Mouse (Mus musculus): ENCODE results near the gene Psmb10. TPM values are rescaled to one million over a fixed set of nuclear protein-coding genes. Genes with fewer than 3 reads are reported as not detected.
A peak's percentile ranks its signal among the peaks of the same experiment; 100 is the strongest.

Gene Psmb10
- polyA plus RNA-seq, 1 experiment: 50.1 TPM

DNA sequence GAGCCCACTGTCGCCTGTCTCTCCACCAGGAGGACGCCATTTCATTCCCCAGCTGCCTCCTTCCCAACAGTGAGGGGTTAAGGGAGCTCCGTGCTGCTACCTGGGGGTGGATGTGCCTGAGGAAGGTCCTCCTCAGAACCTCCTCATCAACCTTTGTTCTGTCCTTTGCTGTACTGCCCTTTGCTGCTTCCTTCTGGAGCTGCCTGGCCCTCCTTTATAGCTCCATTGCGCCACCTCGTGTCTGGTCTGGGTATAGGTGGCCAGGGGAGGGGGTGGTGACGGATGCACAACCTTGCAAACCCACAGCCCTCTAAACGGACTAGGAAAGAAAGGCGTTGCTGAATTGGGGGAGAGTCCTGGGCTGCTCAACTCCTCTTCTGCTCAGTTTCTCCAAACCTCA lies 7.6 kb downstream of the Psmb10 start:
- no peak overlapping the region for H3K27ac ChIP-seq (replicated peaks; ENCODE audit: low read depth, low read length)

GRCm38 (mm10) chr8:105925123-105925522 lies 13.1 kb downstream of the Psmb10 start:
- H3K4me3 ChIP-seq (ENCODE audit: insufficient read depth, low read depth, low read length): no peak overlapping the region
- no peaks in the 10 kb centered on the region for H3K4me1 ChIP-seq (ENCODE audit: control insufficient read depth, insufficient read depth, insufficient read length, low read length)
- H3K27ac ChIP-seq (replicated peaks; ENCODE audit: low read depth, low read length): no peak overlapping the region

More for the DNA sequence above, 7.6 kb downstream of the Psmb10 start:
- no peaks in the 10 kb centered on the region for H3K4me1 ChIP-seq (ENCODE audit: control insufficient read depth, insufficient read depth, insufficient read length, low read length)
- no peak overlapping the region for H3K4me3 ChIP-seq (ENCODE audit: insufficient read depth, low read depth, low read length)

DNA sequence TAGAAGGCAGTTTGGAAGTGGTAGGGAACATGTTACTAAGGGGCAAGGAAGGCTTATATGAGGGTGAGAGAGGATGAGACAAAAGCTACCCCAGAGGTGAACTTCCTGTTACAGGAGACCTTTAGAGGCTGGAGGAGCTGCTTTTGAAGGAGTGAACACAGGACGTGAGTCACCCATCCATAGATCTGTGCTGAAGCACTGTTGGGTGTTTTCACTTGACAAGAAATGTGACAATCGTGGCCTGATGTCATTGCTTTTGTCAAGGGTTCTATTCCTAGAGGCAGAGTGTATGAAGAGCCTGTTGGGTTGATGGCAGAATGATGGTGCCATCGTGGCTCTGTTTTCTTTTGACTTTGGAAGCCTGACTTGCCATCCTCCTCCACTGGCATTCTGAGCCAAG lies 18.9 kb downstream of the Psmb10 start:
- Histone ChIP-seq H3K4me1 (ENCODE audit: control insufficient read depth, insufficient read depth, insufficient read length, low read length) (no peaks in the 10 kb centered on the region), H3K4me3 (ENCODE audit: insufficient read depth, low read depth, low read length) (no peak overlapping the region), H3K27ac (replicated peaks; ENCODE audit: low read depth, low read length) (no peak overlapping the region)

- Histone ChIP-seq H3K4me3 (ENCODE audit: insufficient read depth, low read depth, low read length) (peak overlapping the region; percentile 88), H3K27ac (replicated peaks; ENCODE audit: low read depth, low read length) (peak overlapping the region; percentile 78)
Observed at GRCm38 (mm10) chr8:105900941-105901616, 37.2 kb downstream of the Psmb10 start.

GRCm38 (mm10) chr8:105900180-105900940 lies 37.9 kb downstream of the Psmb10 start, which contains the start of gene Pskh1:
Pskh1 (plus strand) TSS chr8:105900441.
- Histone ChIP-seq H3K4me3 (ENCODE audit: insufficient read depth, low read depth, low read length) (peak within 1 kb of the TSS; percentile 88), H3K27ac (replicated peaks; ENCODE audit: low read depth, low read length) (peak within 1 kb of the TSS; percentile 78), H3K4me1 (ENCODE audit: control insufficient read depth, insufficient read depth, insufficient read length, low read length) (0 out of 2 replicates have a peak, but pooled peaks cover 2% of the 10 kb centered on the region)

More at GRCm38 (mm10) chr8:105900941-105901616, 37.2 kb downstream of the Psmb10 start:
- 0 out of 2 replicates have a peak, but pooled peaks cover 2% of the 10 kb centered on the region for H3K4me1 ChIP-seq (ENCODE audit: control insufficient read depth, insufficient read depth, insufficient read length, low read length)

DNA sequence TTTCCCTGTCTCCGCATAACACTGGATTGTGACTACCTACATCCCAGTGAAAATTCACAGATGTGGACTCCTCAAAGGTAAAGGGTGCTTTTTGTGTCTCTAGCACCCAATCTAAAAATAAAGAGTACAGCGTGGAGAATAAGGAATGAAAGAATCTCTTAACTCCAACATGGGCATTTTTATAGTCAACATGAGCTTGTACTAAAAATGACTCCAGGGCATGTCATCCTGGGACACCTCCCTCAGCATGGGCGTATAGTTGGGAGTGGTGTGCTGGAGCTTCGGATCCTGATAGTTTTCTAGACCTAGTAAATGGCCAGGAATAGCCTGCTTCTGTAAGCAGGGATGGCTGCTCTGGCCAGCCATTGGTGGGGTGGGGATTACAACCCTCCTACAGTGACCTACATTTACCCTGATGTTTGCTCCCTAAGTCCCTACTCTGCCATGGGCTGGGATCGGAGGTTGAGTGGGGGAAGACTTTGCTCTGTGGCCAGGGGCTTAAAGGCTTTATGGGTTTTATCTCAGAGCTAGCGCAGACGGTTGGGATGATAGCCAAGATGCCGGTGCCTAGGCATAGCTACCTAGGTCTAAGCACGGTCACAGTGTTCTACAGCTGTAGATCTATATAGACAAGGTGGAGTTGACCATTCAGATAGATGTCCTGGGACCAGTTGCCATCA lies 40.3 kb downstream of the Psmb10 start:
- Histone ChIP-seq H3K27ac (replicated peaks; ENCODE audit: low read depth, low read length) (no peak overlapping the region), H3K4me1 (ENCODE audit: control insufficient read depth, insufficient read depth, insufficient read length, low read length) (0 out of 2 replicates have a peak, but pooled peaks cover 2% of the 10 kb centered on the region), H3K4me3 (ENCODE audit: insufficient read depth, low read depth, low read length) (no peak overlapping the region)

DNA sequence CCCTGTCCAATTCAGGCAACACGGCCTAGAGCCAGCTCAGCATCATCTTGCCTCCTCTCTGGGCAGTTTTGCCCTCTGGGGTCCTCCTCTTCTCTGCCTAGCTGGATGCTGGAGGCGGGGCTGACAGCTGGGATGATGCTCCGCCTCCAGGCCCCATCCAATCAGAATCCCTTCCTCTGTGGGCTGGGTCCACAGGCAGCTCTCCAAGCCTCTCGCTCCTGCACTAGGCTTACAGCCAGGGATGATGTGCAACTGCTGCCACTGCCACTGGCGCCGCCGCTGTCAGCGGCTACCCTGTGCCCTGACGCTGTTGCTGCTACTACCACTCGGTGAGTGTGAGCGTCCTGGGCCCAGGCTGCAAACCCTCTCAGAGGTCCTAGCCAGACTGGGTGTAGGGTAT lies 44.9 kb downstream of the Psmb10 start, which contains the start of gene Nrn1l:
Gene Nrn1l, plus strand, starts transcription at position 229 of the 400 bp plus-strand sequence.
- Histone ChIP-seq H3K27ac (replicated peaks; ENCODE audit: low read depth, low read length) (no peak within 1 kb of the TSS), H3K4me3 (ENCODE audit: insufficient read depth, low read depth, low read length) (no peak within 1 kb of the TSS), H3K4me1 (ENCODE audit: control insufficient read depth, insufficient read depth, insufficient read length, low read length) (no peaks in the 10 kb centered on the region)

DNA sequence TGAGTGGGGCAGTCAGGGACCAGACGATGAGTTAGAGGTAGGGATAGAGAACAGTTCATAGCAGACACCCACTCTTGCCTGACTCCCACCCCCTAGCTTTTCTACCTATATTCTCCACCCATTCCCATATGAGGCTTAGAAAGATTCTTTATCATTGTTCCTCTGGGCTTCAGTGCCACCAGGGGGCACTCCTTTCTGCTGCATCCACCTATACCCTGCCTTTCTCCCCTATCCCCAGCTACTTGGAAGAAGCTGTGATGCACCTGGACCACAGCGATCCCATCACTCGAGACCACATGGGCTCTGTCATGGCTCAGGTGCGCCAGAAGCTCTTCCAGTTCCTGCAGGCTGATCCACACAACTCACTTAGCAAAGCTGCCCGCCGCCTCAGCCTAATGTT lies 45.8 kb downstream of the Psmb10 start:
- no peaks in the 10 kb centered on the region for H3K4me1 ChIP-seq (ENCODE audit: control insufficient read depth, insufficient read depth, insufficient read length, low read length)
- H3K4me3 ChIP-seq (ENCODE audit: insufficient read depth, low read depth, low read length): no peak overlapping the region
- no peak overlapping the region for H3K27ac ChIP-seq (replicated peaks; ENCODE audit: low read depth, low read length)

- Histone ChIP-seq H3K27ac (replicated peaks; ENCODE audit: low read depth, low read length) (no peak overlapping the region), H3K4me1 (ENCODE audit: control insufficient read depth, insufficient read depth, insufficient read length, low read length) (no peaks in the 10 kb centered on the region), H3K4me3 (ENCODE audit: insufficient read depth, low read depth, low read length) (no peak overlapping the region)
Observed at GRCm38 (mm10) chr8:105890870-105891269, 47.4 kb downstream of the Psmb10 start.

- H3K4me3 ChIP-seq (ENCODE audit: insufficient read depth, low read depth, low read length): no peak overlapping the region
- no peak overlapping the region for H3K27ac ChIP-seq (replicated peaks; ENCODE audit: low read depth, low read length)
- H3K4me1 ChIP-seq (ENCODE audit: control insufficient read depth, insufficient read depth, insufficient read length, low read length): no peaks in the 10 kb centered on the region
Observed at GRCm38 (mm10) chr8:105889756-105890465, 48.3 kb downstream of the Psmb10 start.

Other genes with a start within 250 kb of the Psmb10 start
- gene Acd, start 237.3 kb downstream of the Psmb10 start, polyA plus RNA-seq (2012; ENCODE audit: insufficient read depth, insufficient read length, missing spikeins): 12.3 and 15.9 TPM in 2 replicates
- 10.2 and 10.6 TPM in 2 replicates for gene Pard6a, start 237.3 kb downstream of the Psmb10 start, polyA plus RNA-seq (2012; ENCODE audit: insufficient read depth, insufficient read length, missing spikeins)
- 0.87 TPM in 1 of 2 replicates, not detected in the other for gene 4933405L10Rik, start 230.8 kb downstream of the Psmb10 start, polyA plus RNA-seq (2012; ENCODE audit: insufficient read depth, insufficient read length, missing spikeins)
- gene Enkd1, start 230.2 kb downstream of the Psmb10 start, polyA plus RNA-seq (2012; ENCODE audit: insufficient read depth, insufficient read length, missing spikeins): 0.52 TPM in 1 of 2 replicates, not detected in the other
- 4.0 and 4.1 TPM in 2 replicates for gene Gfod2, start 179.8 kb downstream of the Psmb10 start, polyA plus RNA-seq (2012; ENCODE audit: insufficient read depth, insufficient read length, missing spikeins)
- 7.5 and 7.6 TPM in 2 replicates for gene Ranbp10, start 111.1 kb downstream of the Psmb10 start, polyA plus RNA-seq (2012; ENCODE audit: insufficient read depth, insufficient read length, missing spikeins)
- gene Tsnaxip1, start 110.7 kb downstream of the Psmb10 start, polyA plus RNA-seq (2012; ENCODE audit: insufficient read depth, insufficient read length, missing spikeins): not detected in 2 replicates
- 1.4 and 3.5 TPM in 2 replicates for gene Cenpt, start 85.2 kb downstream of the Psmb10 start, polyA plus RNA-seq (2012; ENCODE audit: insufficient read depth, insufficient read length, missing spikeins)
- gene Thap11, start 83.3 kb downstream of the Psmb10 start, polyA plus RNA-seq (2012; ENCODE audit: insufficient read depth, insufficient read length, missing spikeins): 9.3 and 15.4 TPM in 2 replicates
- 5.0 TPM in 1 of 2 replicates, not detected in the other for gene Nutf2, start 77.9 kb downstream of the Psmb10 start, polyA plus RNA-seq (2012; ENCODE audit: insufficient read depth, insufficient read length, missing spikeins)
- 6.2 and 8.6 TPM in 2 replicates for gene Edc4, start 57.6 kb downstream of the Psmb10 start, polyA plus RNA-seq (2012; ENCODE audit: insufficient read depth, insufficient read length, missing spikeins)
- gene Nrn1l, start 44.9 kb downstream of the Psmb10 start, polyA plus RNA-seq (2012; ENCODE audit: insufficient read depth, insufficient read length, missing spikeins): not detected in 2 replicates
- 15.8 and 18.0 TPM in 2 replicates for gene Pskh1, start 38.0 kb downstream of the Psmb10 start, polyA plus RNA-seq (2012; ENCODE audit: insufficient read depth, insufficient read length, missing spikeins)
- gene Ctrl, start 4.6 kb downstream of the Psmb10 start, polyA plus RNA-seq (2012; ENCODE audit: insufficient read depth, insufficient read length, missing spikeins): not detected in 2 replicates
- gene Lcat, start 4.9 kb upstream of the Psmb10 start, polyA plus RNA-seq (2012; ENCODE audit: insufficient read depth, insufficient read length, missing spikeins): not detected in 2 replicates
- gene Slc12a4, start 27.7 kb upstream of the Psmb10 start, polyA plus RNA-seq (2012; ENCODE audit: insufficient read depth, insufficient read length, missing spikeins): 5.8 and 11.4 TPM in 2 replicates
- not detected in 2 replicates for gene Dpep3, start 41.0 kb upstream of the Psmb10 start, polyA plus RNA-seq (2012; ENCODE audit: insufficient read depth, insufficient read length, missing spikeins)
- 11.8 and 12.8 TPM in 2 replicates for gene Dus2, start 52.9 kb upstream of the Psmb10 start, polyA plus RNA-seq (2012; ENCODE audit: insufficient read depth, insufficient read length, missing spikeins)
- gene Dpep2nb, start 67.5 kb upstream of the Psmb10 start, polyA plus RNA-seq (2012; ENCODE audit: insufficient read depth, insufficient read length, missing spikeins): not detected in 2 replicates
- 7.1 TPM in 2 replicates for gene Ddx28, start 73.4 kb upstream of the Psmb10 start, polyA plus RNA-seq (2012; ENCODE audit: insufficient read depth, insufficient read length, missing spikeins)
- gene Nfatc3, start 120.4 kb upstream of the Psmb10 start, polyA plus RNA-seq (2012; ENCODE audit: insufficient read depth, insufficient read length, missing spikeins): 17.4 and 28.2 TPM in 2 replicates
- 0.63 and 1.5 TPM in 2 replicates for gene Esrp2, start 198.5 kb upstream of the Psmb10 start, polyA plus RNA-seq (2012; ENCODE audit: insufficient read depth, insufficient read length, missing spikeins)
- 7.8 and 13.4 TPM in 2 replicates for gene Pla2g15, start 212.0 kb upstream of the Psmb10 start, polyA plus RNA-seq (2012; ENCODE audit: insufficient read depth, insufficient read length, missing spikeins)
- gene Slc7a6, start 230.4 kb upstream of the Psmb10 start, polyA plus RNA-seq (2012; ENCODE audit: insufficient read depth, insufficient read length, missing spikeins): 24.6 and 40.2 TPM in 2 replicates

Measured in brown adipose tissue, adult 24 weeks (tissue).